Mouse (Mus musculus) mature B cell (primary cell): Measurements from ENCODE around the gene Mbnl2.

Source experiments
- in situ Hi-C: fragments of 300-500 bp; cut with MboI; formaldehyde crosslinking; loops from 2 replicates; pipeline ENCODE4 v1.14.3; 2019

The Mbnl2 gene

DNA sequence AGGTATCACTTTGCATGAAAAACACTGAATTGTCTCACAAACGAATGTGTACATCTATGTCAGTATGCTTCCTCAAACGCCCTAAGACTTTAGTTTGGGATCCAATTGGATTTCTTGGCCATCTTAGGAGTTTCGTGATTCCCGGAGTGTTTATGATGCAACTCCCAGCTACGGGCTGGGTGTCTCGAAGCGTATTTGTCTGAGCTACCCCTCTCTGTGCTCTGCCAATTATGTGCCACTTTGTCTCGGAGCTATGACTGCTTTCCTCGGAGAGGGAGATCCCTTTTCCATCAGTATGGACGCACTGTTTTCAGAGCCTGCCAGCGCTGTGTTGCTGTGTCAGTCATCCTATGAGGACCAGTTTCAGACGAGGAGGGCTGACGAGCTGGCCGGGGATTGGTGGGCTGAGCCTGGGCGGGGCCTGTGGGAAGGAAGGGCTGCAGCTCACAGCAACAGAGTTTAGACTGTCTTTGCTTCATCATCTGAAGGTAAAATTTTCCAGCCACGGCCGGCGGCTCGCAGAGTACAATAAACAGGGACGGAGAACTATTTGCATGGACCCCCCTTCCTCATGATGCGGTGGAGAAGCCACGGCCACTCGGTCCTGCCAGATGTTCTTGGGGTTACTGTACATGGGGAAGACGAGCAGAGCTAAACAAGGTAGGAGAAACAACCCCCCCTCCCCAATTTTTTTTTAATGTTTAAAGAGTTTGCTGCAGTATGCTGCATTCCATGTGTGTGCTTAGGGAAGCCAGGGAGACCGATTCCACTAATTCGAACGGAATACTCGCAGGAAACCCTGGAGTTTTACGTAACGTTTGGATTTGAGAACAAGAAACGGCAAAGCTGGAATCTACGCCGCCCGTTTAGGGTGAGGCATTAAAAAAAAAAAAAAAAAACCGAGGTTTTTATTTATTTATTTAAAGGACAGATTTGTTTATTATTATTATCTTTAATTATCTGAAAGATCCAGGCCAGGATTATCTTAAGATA is at the start of gene Mbnl2:
Gene Mbnl2 (plus strand): TSS at position 424 of the 993 bp plus-strand sequence.
- in situ Hi-C loops: loop anchor here (10.0 kb wide), 1 partner anchor 129 kb away; no protein-coding TSS in a partner anchor

DNA sequence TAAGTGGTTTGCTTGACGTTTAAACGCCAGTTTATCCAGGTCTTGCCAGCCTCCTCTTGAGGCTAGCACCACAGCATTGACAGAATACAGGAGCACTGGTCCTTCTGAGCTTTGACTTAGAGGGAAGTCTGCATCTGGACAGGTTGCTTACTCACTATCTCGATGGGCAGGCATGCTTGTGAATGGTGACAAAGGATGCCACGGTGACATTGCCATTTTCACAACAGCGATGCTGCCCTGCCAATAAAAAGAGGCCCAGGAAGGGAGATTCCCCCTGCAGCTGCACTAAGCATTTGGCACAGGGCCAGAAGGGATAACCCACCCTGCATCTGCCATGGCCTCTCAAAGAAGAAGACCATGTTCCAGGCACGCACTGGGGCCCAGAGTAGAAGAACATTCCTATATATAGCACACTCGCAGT is 43.4 kb upstream of the Mbnl2 start:
- in situ Hi-C loops: no loop called here

DNA sequence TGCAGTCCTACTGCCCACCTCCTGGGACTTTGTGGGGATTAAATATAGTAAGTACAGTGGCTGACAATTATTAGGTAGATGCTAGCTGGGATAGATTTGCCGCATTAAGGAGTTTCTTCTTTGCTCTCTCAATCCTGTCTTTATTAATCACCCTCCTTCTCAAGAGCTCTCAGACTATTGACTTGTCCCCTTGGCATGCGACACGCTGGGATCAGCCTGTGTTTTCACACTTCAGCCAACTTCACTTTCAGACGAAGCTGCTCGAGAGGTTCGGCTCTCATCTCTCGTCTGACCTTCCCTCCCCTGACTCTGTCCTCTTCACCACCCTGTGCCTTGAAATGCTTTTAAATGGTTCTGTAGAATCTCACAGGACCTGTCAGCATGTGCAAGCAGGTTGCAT is 39.9 kb upstream of the Mbnl2 start:
- in situ Hi-C loops: no loop called here

DNA sequence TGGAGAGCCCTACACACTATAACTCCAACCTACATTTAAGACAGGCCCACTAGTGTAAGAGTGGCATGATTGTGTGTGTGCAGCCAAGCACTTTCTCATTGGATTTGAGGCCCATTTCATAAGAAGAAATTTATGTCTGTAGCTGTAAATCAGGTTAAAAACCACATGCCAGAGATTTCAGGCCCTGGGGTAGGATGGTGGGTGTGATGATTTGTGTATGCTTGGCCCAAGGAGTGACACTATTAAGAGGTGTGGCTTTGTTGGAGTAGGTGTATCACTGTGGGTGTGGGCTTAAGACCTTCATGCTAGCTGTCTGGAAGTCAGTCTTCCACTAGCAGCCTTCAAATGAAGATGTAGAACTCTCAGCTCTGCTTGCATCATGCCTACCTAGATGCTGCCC is 37.0 kb upstream of the Mbnl2 start:
- in situ Hi-C loops: no loop called here

DNA sequence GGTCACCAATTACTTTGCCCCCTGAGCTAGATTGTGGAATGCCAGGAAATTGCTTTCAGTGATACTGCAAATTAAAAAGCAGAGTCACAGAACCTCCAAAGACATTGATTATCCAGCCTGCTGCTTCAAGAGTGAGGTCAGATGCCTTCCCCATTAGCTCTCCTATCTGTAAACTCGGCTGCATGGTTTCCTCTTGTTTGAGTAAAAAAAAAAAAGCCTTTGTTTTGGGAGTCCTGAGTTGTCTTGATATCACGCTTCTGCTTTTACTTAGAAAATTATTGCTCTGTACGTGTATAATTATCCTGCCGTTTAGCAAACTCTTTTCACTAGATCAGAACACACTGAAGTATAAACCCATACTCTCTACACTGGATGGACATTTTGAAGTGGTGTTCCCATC is 35.3 kb upstream of the Mbnl2 start:
- in situ Hi-C loops: no loop called here

DNA sequence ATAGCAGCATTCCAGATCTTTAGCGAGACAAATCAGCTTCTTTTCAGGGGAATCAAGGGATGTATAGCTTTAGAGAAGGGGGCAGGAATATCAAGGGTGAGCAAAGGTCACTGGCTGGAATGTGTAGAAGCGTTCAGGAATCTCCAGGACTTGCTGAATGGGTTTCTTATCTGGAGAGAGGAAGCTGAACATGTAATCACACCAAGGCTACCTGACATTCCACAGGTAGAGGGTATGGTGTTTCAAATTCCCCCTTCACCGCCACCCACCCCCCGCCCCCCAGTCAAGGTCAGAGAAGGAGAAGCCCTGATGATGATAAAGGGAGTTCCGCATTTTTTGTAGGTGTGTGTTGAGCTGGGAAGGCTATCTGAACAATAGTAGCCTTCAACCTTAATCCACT is 32.8 kb upstream of the Mbnl2 start:
- in situ Hi-C loops: no loop called here

DNA sequence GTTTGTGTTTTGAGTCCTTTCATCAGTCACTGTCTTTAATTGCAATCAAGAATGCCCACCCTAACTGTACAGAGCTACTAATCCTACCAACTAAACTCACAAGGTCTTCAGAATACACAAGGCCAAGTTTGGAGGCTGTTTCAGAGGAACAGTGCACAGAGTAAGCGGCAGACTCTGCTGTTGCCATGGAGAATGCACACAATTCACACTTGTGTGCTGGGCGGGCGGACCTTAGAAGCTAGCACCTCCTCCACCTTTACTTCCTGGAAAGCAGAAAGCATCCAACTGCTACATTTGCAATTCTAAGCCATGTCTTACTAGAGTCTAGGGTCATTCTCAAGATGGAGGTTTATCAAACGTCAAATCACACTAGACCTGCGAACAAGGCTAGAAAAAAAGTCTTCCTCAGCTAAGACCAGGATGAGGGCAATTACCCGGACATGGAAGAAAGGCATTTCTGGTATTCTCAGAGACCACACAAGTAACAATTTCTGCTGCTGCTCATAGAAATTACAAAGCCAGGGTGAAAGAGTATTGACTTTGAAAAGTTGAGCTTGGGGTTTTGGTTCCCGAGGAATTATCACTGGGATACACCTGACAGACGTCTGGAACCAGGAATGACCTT is 30.3 kb upstream of the Mbnl2 start:
- in situ Hi-C loops: no loop called here

DNA sequence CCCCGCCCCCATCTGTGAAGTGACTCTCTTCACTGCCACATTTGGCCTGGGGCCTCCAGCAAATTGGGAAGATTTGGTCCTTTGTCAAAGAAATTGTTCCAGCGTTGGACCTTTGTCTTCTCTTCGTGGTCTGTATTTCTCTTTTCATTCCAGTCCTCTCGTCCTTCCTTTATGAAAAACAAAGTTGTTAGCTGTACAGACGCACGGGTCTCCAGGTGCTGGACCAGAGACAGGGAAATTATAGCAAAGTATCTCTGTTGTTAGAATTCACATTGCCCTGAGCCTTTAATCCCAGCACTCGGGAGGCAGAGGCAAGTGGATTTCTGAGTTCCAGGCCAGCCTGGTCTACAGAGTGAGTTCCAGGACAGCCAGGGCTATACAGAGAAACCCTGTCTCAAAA is 22.1 kb upstream of the Mbnl2 start:
- in situ Hi-C loops: no loop called here

DNA sequence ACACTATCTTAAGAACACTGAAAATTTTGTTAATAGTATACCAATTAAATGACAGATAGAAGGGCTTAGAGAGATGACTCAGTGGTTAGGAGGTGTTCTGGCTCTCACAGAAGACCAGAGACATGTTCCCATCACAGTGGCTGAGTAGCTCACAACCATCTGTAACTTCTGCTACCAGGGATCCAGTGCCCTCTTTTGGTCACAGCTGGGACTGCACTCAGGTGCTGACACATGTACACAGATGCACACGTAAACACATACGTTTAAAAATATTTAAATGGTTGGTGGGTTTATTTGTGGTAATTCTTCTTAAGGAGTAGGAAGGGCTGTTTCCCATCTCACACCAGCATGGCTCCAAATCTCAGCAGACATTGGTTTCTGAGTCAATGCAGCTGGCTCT is 19.3 kb upstream of the Mbnl2 start:
- in situ Hi-C loops: no loop called here

DNA sequence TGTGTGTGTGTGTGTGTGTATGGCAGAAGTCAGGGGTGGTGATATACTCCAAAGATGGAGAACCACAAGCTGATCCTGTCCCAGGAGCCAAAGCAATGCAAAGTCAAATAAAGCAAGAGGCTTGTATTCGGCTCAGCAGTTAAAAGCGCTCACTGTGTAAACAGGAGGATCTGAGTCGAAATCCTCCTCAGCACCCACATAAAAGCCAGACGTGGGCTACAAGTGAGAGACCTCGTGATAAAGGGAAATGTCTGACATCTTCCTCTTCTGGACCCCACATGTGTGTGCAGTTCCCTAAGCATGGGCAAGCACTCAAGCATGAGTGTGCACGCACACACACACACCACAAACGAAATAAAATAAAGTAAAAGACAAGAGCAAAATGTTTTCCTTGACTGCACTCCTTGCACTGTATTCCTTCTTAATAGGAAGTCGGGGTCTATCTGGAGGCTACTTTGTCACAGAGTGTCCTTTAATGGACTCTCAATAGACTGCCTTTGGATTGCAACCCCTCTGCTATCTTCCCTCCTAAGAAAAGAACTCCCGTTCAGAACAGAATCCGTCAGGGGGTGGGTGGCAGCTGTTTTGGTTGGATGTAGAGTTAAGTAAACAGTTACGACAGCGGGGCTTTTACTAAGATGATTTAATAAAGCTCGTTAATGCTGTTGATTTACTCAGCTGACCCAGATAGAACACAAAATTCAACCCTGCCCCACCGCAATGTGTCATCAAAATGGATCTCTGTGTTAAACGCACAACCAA is 18.7 kb upstream of the Mbnl2 start:
- in situ Hi-C loops: no loop called here

DNA sequence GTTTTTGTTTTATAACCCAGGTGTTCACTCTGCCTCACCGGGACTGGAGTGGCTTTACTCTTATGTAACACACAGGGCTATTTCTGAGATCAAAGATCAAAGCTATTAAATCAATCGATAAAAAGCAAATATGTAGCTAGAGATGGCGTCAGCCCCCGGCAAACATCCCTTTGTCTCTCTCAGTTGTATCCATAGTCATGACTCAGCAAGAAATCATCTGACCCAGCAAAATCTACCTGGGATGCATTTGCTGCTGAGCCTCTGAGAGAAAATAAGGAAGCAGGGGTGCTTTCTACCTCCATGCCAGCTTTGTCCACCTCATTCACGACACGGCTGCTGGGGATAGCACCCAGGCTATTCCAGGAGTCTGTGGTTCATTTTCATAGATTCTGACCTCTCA is 18.0 kb upstream of the Mbnl2 start:
- in situ Hi-C loops: no loop called here

DNA sequence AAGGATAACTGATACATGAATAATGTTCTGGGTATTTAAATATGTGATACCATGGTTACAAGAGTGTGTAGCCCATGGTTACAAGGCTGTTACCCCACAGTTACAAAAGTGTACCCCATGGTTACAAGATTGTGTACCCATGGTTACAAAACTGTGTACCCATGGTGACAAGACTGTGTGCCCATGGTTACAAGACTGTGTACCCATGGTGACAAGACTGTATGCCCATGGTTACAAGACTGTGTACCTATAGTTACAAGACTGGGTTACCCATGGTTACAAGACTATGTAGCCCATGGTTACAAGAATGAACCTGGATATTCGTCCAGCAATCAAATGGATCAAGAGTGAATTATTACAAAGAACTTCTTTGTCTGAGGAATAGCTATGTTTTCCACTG is 16.0 kb upstream of the Mbnl2 start:
- in situ Hi-C loops: no loop called here

DNA sequence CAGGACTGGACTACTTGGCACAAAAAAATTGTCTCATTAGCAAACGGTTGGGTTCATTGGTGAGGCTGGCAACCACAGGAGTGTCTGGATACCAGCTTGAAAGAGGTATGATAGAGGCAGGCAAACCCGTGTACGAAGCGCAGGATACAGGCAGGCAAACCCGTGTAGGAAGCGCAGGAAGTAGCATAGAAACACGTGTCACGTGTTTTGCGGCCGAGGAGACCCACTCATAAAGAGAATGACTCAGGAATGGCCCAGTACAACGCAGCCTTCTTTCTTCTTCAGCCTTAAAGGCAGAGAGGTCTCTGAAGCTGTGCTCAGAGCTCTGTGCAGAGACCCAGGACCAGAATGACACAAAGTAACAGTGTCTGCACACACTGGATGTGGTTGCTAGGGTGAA is 13.9 kb upstream of the Mbnl2 start:
- in situ Hi-C loops: no loop called here

DNA sequence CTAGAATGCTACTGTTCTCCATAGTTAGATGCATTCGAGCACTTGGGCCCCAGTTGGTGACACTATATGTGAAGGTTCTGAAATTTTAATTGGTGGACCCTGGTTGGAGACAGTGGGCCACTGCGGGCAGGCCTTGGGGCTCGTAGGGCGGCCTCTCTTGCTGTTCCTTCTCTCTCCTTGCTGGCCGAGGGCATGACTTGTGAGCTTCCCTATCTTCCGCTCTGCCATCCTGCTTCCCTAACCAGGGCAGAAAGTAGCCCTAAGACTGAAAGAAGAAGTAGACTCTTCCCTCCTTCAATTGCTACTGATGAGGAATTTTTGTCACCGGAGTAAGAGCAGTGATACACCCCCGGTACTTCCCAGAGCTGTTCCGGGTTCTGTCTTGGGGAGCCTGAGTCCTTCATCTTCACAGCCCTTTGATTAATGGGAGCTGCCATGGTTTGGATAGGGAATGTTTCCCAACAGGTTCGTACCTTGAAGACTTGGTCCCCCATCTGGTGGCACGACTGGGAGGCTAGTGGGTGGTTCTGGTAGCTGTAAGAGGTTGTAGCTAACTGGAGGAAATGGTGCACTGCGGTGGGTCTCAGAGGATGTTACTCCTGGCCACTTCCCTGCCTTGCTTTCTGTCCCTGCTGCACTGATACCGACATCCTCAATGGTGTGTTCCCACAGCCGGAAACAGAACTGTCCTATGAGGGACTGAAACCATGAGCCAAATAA is 12.6 kb upstream of the Mbnl2 start:
- in situ Hi-C loops: no loop called here

DNA sequence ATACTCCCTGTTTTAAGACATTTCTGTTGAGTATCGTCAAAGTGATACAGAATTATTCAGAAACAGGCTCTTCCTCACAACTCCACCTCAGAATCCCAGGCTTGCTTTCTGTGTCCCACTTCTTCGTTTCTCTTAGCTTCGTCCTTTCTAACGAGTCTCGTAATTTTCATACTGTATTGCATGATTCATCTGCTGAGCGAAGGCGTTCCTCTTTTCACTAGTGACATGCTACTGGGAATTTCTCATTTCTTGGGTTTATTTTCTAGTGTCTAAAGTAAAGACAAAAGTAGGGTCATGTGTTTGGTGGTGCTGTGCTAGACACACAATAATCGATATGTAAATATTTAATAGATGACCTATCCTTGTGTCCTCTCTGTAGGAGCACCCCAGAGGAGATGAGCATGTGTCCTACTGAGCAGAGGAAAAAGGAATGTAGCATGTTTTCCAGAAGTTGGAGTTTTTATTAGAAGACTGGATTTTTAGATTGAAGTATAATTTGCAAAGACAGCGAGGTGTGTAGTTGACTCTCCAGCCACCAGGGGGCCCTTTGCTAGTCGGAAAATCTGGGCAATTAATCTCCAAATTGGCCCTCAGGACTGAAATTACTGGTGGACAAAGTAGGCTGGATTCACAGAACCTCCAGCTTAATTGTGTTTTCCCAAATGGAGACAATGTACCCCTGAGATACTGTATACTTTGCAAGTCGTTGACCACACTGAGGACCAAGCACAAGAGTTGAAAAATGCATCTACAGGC is 11.9 kb upstream of the Mbnl2 start:
- in situ Hi-C loops: no loop called here

DNA sequence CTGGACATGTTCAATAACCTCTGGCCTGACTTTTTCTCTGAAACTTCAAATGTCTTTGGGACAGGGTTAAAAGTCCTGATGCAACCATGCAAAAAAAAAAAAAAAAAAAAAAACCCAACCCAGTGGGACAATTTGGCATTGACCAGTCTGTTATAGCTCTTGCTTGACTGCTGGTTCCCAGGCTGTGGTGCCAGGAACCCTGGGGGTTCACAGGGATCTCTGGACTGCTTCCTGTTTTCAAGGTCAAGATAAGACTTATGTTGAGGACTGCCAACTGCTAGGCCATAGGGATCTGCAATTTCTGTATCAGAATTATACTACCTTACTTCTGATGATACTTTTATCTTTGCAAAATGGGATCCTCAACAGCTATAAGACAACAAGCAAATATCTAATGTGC is 9.6 kb upstream of the Mbnl2 start:
- in situ Hi-C loops: no loop called here

DNA sequence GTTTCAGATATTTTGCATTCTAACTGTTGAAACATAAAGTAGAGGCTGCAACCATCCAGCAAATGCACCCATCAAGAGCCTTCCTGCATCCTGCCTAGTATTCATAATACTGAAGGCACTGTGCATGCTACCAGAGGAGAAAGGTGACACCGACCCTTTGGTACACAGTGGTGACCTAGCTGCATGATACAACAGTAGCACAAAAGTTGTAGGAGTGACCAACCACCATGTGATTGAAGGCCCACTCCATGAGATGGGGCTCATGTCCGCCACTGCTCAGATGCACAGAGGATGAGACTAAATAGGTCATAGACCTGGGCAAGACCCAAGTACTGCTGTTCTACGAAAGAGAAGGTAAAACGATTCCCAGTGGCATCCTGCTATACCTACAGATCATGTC is 8.3 kb upstream of the Mbnl2 start:
- in situ Hi-C loops: no loop called here

DNA sequence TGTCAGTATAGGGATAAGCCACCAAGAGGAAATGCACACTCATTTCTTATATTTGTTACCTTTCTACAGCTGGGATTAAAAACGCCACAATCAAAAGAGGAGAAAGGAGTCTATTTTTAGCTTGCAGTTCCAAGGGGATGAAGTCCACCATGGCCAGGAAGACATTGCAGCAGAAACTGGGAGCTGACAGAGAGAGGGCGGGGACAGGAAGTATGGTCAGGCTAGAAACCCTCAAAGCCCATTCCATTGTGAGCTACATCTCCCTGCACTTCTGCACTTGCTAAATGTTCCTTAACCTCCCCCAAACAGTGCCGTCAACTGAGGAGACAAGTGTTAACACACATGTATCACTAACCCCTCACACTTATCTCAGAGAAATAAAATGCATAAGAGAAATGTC is 5.4 kb upstream of the Mbnl2 start:
- in situ Hi-C loops: loop anchor here (10.0 kb wide), 1 partner anchor 135 kb away; no protein-coding TSS in a partner anchor

DNA sequence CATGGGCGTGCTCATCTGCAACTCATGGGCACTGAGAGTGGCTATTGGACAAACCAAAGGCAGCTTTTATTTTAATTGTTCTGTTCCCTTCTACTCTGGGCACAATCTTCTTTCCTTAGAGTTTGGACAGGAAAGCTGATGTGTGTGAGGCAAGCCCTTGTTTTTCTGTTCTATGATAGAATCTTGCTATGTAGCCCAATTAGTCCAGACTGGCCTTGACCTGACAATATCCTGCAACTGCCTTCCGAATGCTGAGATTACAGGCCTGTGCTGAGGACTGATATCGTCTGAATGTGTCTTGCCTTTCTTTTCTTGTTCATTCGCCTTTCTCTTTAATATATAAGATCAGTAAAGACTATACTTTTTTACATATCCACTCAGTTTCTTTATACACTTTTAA is 4.8 kb upstream of the Mbnl2 start:
- in situ Hi-C loops: loop anchor here (10.0 kb wide), 1 partner anchor 134 kb away; no protein-coding TSS in a partner anchor

DNA sequence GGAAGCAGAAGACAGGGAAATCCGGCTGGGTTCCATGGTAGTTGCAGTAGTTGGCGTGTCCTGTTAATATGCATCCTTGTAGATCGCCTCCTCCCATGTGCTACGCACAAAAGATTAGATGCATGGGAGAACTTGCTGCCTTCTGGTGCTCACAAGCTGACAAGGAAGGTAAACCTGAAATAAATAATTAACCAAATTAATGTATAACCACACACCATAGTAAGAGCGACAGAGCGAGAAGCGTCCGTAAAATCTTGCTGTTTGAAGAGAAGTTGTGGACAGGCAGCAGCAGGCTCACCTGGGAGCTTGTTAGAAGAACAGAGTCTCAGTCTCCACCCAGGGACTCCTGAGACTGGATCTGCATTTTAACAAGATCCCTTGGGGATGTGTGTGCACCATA is 4.4 kb upstream of the Mbnl2 start:
- in situ Hi-C loops: loop anchor here (10.0 kb wide), 1 partner anchor 134 kb away; no protein-coding TSS in a partner anchor

DNA sequence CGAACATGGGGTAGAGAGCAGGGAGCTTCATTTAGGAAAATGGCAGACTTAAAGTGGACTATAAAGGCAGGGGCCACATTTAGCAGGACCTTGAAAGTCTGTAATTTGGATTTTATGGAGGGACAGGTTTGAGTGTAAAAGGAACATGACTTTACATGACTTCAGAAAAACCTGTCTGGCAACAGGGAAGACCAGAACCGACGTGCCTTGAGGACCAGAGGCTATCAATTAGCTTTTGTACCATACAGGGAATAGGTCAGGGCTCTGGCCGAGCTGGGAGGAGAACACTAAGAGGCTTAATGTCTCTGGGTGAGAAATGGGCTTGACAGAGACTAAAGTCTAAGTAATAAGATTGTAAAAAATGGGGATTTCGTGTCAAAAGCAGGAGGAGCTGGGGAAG is 1.7 kb upstream of the Mbnl2 start:
- in situ Hi-C loops: loop anchor here (10.0 kb wide), 1 partner anchor 131 kb away; no protein-coding TSS in a partner anchor
